Mouse (Mus musculus) right cerebral cortex, postnatal 25 days (tissue): ENCODE results near the gene Lipo2.
A peak's percentile ranks its signal among the peaks of the same experiment; 100 is the strongest.
"Not testable (repeated sequence)": the region's sequence is repeated elsewhere in the genome, so short reads cannot be mapped to it uniquely, and the experiment has no call there.

Experiments
- DNase-seq: peaks from one replicate; pipeline ENCODE4 v3.0.0; 2022

The Lipo2 gene

DNA sequence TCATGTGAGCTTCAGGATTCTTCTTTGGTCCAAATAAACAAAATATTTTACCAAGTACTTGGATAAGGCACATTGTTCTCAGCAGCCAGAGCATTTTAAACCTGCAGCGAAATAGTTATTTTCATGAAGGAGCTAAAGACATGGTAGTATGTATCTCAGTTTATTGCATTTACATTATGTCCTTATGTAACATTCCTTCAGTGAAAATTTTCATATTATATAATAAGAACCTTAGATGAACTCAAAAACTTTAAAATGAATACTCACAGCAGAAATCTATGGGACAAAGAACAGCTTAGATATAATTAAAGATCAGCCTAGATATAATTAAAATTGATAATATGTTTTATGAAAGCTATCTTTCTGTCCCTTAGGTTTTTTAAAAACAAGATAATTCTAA is at the start of gene Lipo2:
Lipo2 (minus strand) TSS at position 101 of the 400 bp plus-strand sequence.
- not testable (repeated sequence) for DNase-seq

DNA sequence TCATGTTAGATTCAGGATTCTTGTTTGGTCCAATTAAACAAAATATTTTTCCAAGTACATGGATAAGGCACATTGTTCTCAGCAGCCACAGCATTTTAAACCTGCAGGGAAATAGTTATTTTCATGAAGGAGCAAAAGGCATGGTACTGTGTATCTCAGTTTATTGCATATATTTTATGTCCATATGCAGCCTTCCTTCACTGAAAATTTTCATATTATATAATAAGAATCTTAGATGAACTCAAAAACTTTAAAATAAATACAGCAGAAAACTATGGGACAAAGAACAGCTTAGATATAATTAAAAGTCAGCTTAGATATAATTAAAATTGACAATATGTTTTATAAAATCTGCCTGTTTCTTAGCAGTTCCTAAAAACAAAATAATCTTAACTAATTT is 36.2 kb upstream of the Lipo2 start, which contains the start of gene Lipo1:
Lipo1 (minus strand) TSS at position 101 of the 400 bp plus-strand sequence.
- not testable (repeated sequence) for DNase-seq

DNA sequence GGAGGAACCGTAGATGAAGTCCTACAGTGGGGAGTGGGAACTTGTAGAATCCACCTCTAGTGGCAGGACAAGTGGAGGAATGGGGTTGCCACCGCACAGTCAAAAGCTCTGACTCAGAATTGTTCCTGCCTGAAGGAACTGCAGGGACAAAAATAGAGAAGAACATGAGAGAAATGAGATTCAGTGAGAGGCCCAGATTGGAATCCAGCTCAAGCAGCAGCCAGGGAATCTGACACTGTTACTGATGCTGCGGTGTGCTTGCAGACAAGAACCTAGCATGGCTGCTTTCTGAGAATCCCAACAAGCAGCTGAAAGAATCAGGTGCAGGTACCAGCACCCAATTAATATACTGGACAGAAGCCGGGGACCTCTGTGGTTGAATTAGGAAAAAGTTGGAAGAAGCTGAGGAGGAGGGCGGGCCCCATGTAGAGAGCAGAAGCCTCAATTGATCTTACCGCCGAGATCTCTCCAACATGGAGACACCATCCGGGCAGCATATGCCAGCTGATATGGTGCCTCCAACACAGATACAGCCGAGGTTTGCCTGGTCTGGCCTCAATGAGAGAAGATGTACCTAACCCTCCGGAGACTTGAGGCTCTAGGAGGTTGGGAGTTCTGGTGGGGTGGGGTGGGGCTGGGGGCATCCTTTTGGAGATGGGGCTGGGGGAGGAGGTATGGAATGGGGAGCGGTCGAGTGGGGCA is 35.6 kb upstream of the Lipo2 start:
- DNase-seq = no peak

DNA sequence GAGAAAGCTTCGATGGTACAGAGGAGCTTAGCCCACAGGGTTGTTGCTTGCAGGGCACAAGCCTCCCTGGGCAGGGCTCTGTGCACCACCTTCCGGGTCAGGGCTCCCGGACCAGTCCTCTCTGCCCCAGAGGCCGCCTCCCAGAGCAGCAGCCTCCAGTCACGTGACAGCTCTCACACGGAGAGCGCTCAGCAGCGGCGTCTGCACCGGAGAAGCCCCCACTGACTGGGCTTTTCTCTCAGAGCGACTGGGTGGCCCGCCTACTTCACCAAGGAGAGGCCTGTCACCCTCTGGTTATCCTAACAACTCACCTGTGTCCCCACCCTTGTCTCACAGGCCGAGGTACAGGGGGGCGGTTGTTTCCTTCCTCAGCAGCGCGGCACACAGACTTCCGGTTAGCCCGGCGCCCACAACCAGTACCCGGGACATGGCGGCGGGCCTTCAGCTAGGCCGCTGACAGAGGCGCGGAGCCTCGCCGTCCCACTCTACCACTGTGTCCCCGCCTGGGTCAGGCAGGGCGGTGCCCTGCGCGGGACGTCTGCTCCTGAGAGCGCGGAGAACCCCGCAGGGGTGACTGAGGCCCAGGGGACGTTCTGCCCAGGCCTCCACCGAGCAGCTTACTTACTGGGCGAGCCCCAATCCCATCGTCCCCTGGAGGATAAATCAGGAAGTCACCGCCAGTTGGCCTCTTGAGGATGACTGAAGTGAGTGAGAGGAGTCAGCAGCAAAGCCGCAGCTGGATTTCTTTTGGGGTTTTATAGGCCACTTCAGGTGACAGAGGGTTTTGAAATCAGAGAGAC is 10.3 kb upstream of the Lipo2 start, which contains the start of gene Lipo3:
Lipo3 (minus strand) TSS at position 665 of the 800 bp plus-strand sequence.
- DNase-seq = peak; percentile 20
